Mouse (Mus musculus): Measurements from ENCODE around the gene Tenm2. TPM values are rescaled to one million over a fixed set of nuclear protein-coding genes. Genes with fewer than 3 reads are reported as not detected.

Tenm2 gene
- polyA plus RNA-seq, 1 experiment from 2014 or later = 1.7 TPM

GRCm38 (mm10) chr11:36334100-36334735 lies 901.5 kb downstream of the Tenm2 start:
- Histone ChIP-seq H3K4me3 (peak overlapping the region; percentile 12; the same call in 1 of the 2 replicates), H3K27me3 (ENCODE audit: insufficient read depth, poor library complexity, severe bottlenecking) (no peaks in the 10 kb centered on the region), H3K4me1 (peaks cover 19% of the 10 kb centered on the region), H3K9me3 (no peaks in the 10 kb centered on the region), H3K36me3 (no peaks in the 10 kb centered on the region), H3K27ac (peak overlapping the region; percentile 36; the same call in 1 of the 2 replicates)
- DNase-seq (ENCODE audit: low spot score) = no peak
- WGBS = 11% methylated on average over 7 of the region's 7 CpGs

GRCm38 (mm10) chr11:36332222-36332621 lies 903.5 kb downstream of the Tenm2 start:
- H3K27me3 ChIP-seq (ENCODE audit: insufficient read depth, poor library complexity, severe bottlenecking) = no peaks in the 10 kb centered on the region
- no peaks in the 10 kb centered on the region for H3K9me3 ChIP-seq
- no peak overlapping the region for H3K4me3 ChIP-seq
- DNase-seq (ENCODE audit: low spot score) = no peak
- WGBS = 77% methylated on average over 12 of the region's 12 CpGs
- no peaks in the 10 kb centered on the region for H3K36me3 ChIP-seq
- H3K27ac ChIP-seq = no peak overlapping the region
- peaks cover 19% of the 10 kb centered on the region for H3K4me1 ChIP-seq

GRCm38 (mm10) chr11:36331408-36332178 lies 904.2 kb downstream of the Tenm2 start:
- DNase-seq (ENCODE audit: low spot score) = no peak
- Histone ChIP-seq H3K36me3 (no peaks in the 10 kb centered on the region), H3K9me3 (no peaks in the 10 kb centered on the region), H3K4me3 (no peak overlapping the region), H3K4me1 (peaks cover 19% of the 10 kb centered on the region), H3K27ac (no peak overlapping the region), H3K27me3 (ENCODE audit: insufficient read depth, poor library complexity, severe bottlenecking) (no peaks in the 10 kb centered on the region)
- WGBS = 69% methylated on average over 13 of the region's 13 CpGs

GRCm38 (mm10) chr11:36327243-36327642 lies 908.5 kb downstream of the Tenm2 start:
- no peak overlapping the region for H3K27ac ChIP-seq
- H3K36me3 ChIP-seq = no peaks in the 10 kb centered on the region
- no peak for DNase-seq (ENCODE audit: low spot score)
- no peak overlapping the region for H3K4me3 ChIP-seq
- no peaks in the 10 kb centered on the region for H3K27me3 ChIP-seq (ENCODE audit: insufficient read depth, poor library complexity, severe bottlenecking)
- WGBS = 76% methylated on average over 5 of the region's 5 CpGs
- no peaks in the 10 kb centered on the region for H3K9me3 ChIP-seq
- H3K4me1 ChIP-seq = peaks cover 7% of the 10 kb centered on the region

- H3K27ac ChIP-seq = no peak overlapping the region
- peak; percentile 67 for DNase-seq (ENCODE audit: low spot score)
- 49% methylated on average over 4 of the region's 4 CpGs for WGBS
- peaks cover 8% of the 10 kb centered on the region; the same call in 1 of the 2 replicates for H3K4me1 ChIP-seq
- no peaks in the 10 kb centered on the region for H3K9me3 ChIP-seq
- no peaks in the 10 kb centered on the region for H3K36me3 ChIP-seq
- no peaks in the 10 kb centered on the region for H3K27me3 ChIP-seq (ENCODE audit: insufficient read depth, poor library complexity, severe bottlenecking)
- no peak overlapping the region for H3K4me3 ChIP-seq
These were observed 926.4 kb downstream of the Tenm2 start for GRCm38 (mm10) chr11:36309317-36309716.

- no peaks in the 10 kb centered on the region for H3K9me3 ChIP-seq
- no peak overlapping the region for H3K27ac ChIP-seq
- no peaks in the 10 kb centered on the region for H3K36me3 ChIP-seq
- peaks cover 8% of the 10 kb centered on the region; the same call in 1 of the 2 replicates for H3K4me1 ChIP-seq
- no peak overlapping the region for H3K4me3 ChIP-seq
- peak; percentile 63 for DNase-seq (ENCODE audit: low spot score)
- H3K27me3 ChIP-seq (ENCODE audit: insufficient read depth, poor library complexity, severe bottlenecking) = no peaks in the 10 kb centered on the region
- 83% methylated on average over 6 of the region's 6 CpGs for WGBS
These were observed 928.5 kb downstream of the Tenm2 start for GRCm38 (mm10) chr11:36307276-36307675.

- Histone ChIP-seq H3K27me3 (ENCODE audit: insufficient read depth, poor library complexity, severe bottlenecking) (no peaks in the 10 kb centered on the region), H3K4me1 (peaks cover 6% of the 10 kb centered on the region; the same call in 1 of the 2 replicates), H3K9me3 (no peaks in the 10 kb centered on the region), H3K36me3 (no peaks in the 10 kb centered on the region), H3K27ac (no peak overlapping the region), H3K4me3 (no peak overlapping the region)
- DNase-seq (ENCODE audit: low spot score) = peak; percentile 59
- 62% methylated on average over 10 of the region's 10 CpGs for WGBS
These were observed 930.3 kb downstream of the Tenm2 start for GRCm38 (mm10) chr11:36305348-36305950.

GRCm38 (mm10) chr11:36302913-36303371 lies 932.8 kb downstream of the Tenm2 start:
- no peaks in the 10 kb centered on the region for H3K9me3 ChIP-seq
- WGBS = 60% methylated on average over 2 of the region's 2 CpGs
- no peak overlapping the region for H3K4me3 ChIP-seq
- H3K27ac ChIP-seq = no peak overlapping the region
- H3K36me3 ChIP-seq = no peaks in the 10 kb centered on the region
- peaks cover 5% of the 10 kb centered on the region; the same call in 1 of the 2 replicates for H3K4me1 ChIP-seq
- no peaks in the 10 kb centered on the region for H3K27me3 ChIP-seq (ENCODE audit: insufficient read depth, poor library complexity, severe bottlenecking)
- no peak for DNase-seq (ENCODE audit: low spot score)

- H3K27me3 ChIP-seq (ENCODE audit: insufficient read depth, poor library complexity, severe bottlenecking) = no peaks in the 10 kb centered on the region
- H3K36me3 ChIP-seq = no peaks in the 10 kb centered on the region
- H3K4me3 ChIP-seq = no peak overlapping the region
- H3K27ac ChIP-seq = no peak overlapping the region
- 64% methylated on average over 7 of the region's 7 CpGs for WGBS
- no peak for DNase-seq (ENCODE audit: low spot score)
- no peaks in the 10 kb centered on the region for H3K9me3 ChIP-seq
- peaks cover 5% of the 10 kb centered on the region; the same call in 1 of the 2 replicates for H3K4me1 ChIP-seq
These were observed 933.7 kb downstream of the Tenm2 start for GRCm38 (mm10) chr11:36302096-36302495.

- no peak for DNase-seq (ENCODE audit: low spot score)
- no peaks in the 10 kb centered on the region for H3K4me1 ChIP-seq
- H3K27me3 ChIP-seq (ENCODE audit: insufficient read depth, poor library complexity, severe bottlenecking) = no peaks in the 10 kb centered on the region
- no peak overlapping the region for H3K27ac ChIP-seq
- H3K4me3 ChIP-seq = no peak overlapping the region
- no peaks in the 10 kb centered on the region for H3K9me3 ChIP-seq
- H3K36me3 ChIP-seq = no peaks in the 10 kb centered on the region
- WGBS = 76% methylated on average over 3 of the region's 3 CpGs
These were observed 939.2 kb downstream of the Tenm2 start for GRCm38 (mm10) chr11:36296568-36296967.

GRCm38 (mm10) chr11:36292206-36292605 lies 943.6 kb downstream of the Tenm2 start:
- Histone ChIP-seq H3K27me3 (ENCODE audit: insufficient read depth, poor library complexity, severe bottlenecking) (no peaks in the 10 kb centered on the region), H3K36me3 (no peaks in the 10 kb centered on the region), H3K9me3 (no peaks in the 10 kb centered on the region), H3K27ac (no peak overlapping the region), H3K4me1 (no peaks in the 10 kb centered on the region), H3K4me3 (no peak overlapping the region)
- no peak for DNase-seq (ENCODE audit: low spot score)
- 48% methylated on average over 6 of the region's 6 CpGs for WGBS

- Histone ChIP-seq H3K36me3 (no peaks in the 10 kb centered on the region), H3K4me3 (no peak overlapping the region), H3K27me3 (ENCODE audit: insufficient read depth, poor library complexity, severe bottlenecking) (peaks cover 4% of the 10 kb centered on the region; the same call in 1 of the 2 replicates), H3K4me1 (no peaks in the 10 kb centered on the region), H3K9me3 (no peaks in the 10 kb centered on the region), H3K27ac (no peak overlapping the region)
- no peak for DNase-seq (ENCODE audit: low spot score)
- 82% methylated on average over 6 of the region's 6 CpGs for WGBS
These were observed 949.5 kb downstream of the Tenm2 start for GRCm38 (mm10) chr11:36286246-36286645.

GRCm38 (mm10) chr11:36280533-36280932 lies 955.2 kb downstream of the Tenm2 start:
- Histone ChIP-seq H3K36me3 (no peaks in the 10 kb centered on the region), H3K27me3 (ENCODE audit: insufficient read depth, poor library complexity, severe bottlenecking) (no peaks in the 10 kb centered on the region), H3K4me3 (no peak overlapping the region), H3K4me1 (peaks cover 14% of the 10 kb centered on the region), H3K27ac (no peak overlapping the region), H3K9me3 (no peaks in the 10 kb centered on the region)
- no peak for DNase-seq (ENCODE audit: low spot score)
- WGBS = 46% methylated on average over 7 of the region's 7 CpGs
